Mouse (Mus musculus): ENCODE results near the gene Tbc1d10b. TPM values are rescaled to one million over a fixed set of nuclear protein-coding genes. Genes with fewer than 3 reads are reported as not detected.

Gene Tbc1d10b
- total and polyA plus RNA-seq, 2 experiments: 5.3 to 9.5 TPM

GRCm38 (mm10) chr7:127223515-127224478 is 15.5 kb upstream of the Tbc1d10b start:
- H3K36me3 ChIP-seq (ENCODE audit: control insufficient read depth, insufficient read depth, low read length): no peaks in the 10 kb centered on the region
- H3K27ac ChIP-seq (replicated peaks; ENCODE audit: insufficient read depth, low read depth, low read length): no peak overlapping the region
- H3K9ac ChIP-seq (ENCODE audit: low read depth, low read length): no peak overlapping the region
- TF ChIP-seq CTCF (IDR thresholded peaks at IDR 0.05; ENCODE audit: low read depth, low read length): no peak
- TF ChIP-seq POLR2A (IDR thresholded peaks at IDR 0.05; ENCODE audit: extremely low read depth, insufficient read depth, low read length): no peak
- 77% methylated on average over 6 of the region's 6 CpGs for WGBS
- no peaks in the 10 kb centered on the region for H3K4me1 ChIP-seq (ENCODE audit: control insufficient read depth, insufficient read depth, low read length)
- no peak overlapping the region for H3K4me3 ChIP-seq (ENCODE audit: insufficient read depth, low read depth, low read length)
- H3K79me2 ChIP-seq (ENCODE audit: control insufficient read depth, insufficient read depth, low read length): no peaks in the 10 kb centered on the region
- H3K27me3 ChIP-seq (ENCODE audit: control insufficient read depth, insufficient read depth, low read length): no peaks in the 10 kb centered on the region
- DNase-seq (ENCODE audit: extremely low read depth, low read depth, low spot score): no peak

DNA sequence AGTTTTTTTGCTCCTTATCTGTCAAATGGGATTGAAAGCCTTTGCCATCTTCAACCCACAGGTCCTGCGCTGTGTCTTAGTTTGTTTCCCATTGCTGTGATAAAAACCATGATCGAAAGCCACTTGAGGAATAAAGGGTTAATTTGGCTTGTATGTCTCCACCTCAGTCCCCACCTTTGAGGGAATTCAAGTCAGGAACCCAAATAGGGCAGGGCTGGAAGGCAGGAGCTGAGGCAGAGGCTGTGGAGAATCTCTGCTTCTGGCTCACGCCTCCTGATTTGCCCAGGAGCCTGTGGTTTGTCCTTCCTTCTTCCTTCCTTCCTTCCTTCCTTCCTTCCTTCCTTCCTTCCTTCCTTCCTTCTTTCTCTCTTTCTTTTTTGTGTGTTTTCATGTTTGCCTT is 14.8 kb upstream of the Tbc1d10b start:
- Histone ChIP-seq H3K27ac (replicated peaks; ENCODE audit: insufficient read depth, low read depth, low read length) (no peak overlapping the region), H3K4me3 (ENCODE audit: insufficient read depth, low read depth, low read length) (no peak overlapping the region), H3K36me3 (ENCODE audit: control insufficient read depth, insufficient read depth, low read length) (no peaks in the 10 kb centered on the region), H3K79me2 (ENCODE audit: control insufficient read depth, insufficient read depth, low read length) (no peaks in the 10 kb centered on the region), H3K4me1 (ENCODE audit: control insufficient read depth, insufficient read depth, low read length) (no peaks in the 10 kb centered on the region), H3K9ac (ENCODE audit: low read depth, low read length) (no peak overlapping the region), H3K27me3 (ENCODE audit: control insufficient read depth, insufficient read depth, low read length) (no peaks in the 10 kb centered on the region)
- DNase-seq (ENCODE audit: extremely low read depth, low read depth, low spot score): no peak
- TF ChIP-seq POLR2A (IDR thresholded peaks at IDR 0.05; ENCODE audit: extremely low read depth, insufficient read depth, low read length) (no peak), CTCF (IDR thresholded peaks at IDR 0.05; ENCODE audit: low read depth, low read length) (no peak)
- 97% methylated on average over 3 of the region's 3 CpGs for WGBS

DNA sequence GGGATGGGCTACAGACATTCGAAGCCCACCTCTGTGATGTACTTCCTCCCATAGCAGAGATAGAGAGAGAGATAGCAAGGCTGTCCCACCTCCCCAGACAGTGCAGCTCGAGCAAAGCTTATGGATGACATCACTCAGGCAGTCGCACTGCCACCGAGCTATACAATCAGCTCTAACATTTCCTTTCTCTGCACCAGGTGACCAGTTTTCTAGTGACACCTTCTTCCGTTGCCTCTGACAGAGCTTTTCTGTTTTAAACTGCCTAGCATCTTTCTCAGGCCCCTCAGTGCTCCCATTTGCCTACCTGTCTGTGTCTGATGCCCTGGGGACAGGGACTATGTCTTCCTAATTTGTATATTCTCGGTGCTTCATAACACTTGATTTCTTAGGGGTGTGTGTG is 12.2 kb upstream of the Tbc1d10b start:
- 68% methylated on average over 6 of the region's 6 CpGs for WGBS
- no peaks in the 10 kb centered on the region for H3K4me1 ChIP-seq (ENCODE audit: control insufficient read depth, insufficient read depth, low read length)
- DNase-seq (ENCODE audit: extremely low read depth, low read depth, low spot score): no peak
- no peak overlapping the region for H3K9ac ChIP-seq (ENCODE audit: low read depth, low read length)
- H3K27me3 ChIP-seq (ENCODE audit: control insufficient read depth, insufficient read depth, low read length): no peaks in the 10 kb centered on the region
- no peaks in the 10 kb centered on the region for H3K36me3 ChIP-seq (ENCODE audit: control insufficient read depth, insufficient read depth, low read length)
- no peak overlapping the region for H3K4me3 ChIP-seq (ENCODE audit: insufficient read depth, low read depth, low read length)
- no peak overlapping the region for H3K27ac ChIP-seq (replicated peaks; ENCODE audit: insufficient read depth, low read depth, low read length)
- TF ChIP-seq POLR2A (IDR thresholded peaks at IDR 0.05; ENCODE audit: extremely low read depth, insufficient read depth, low read length) (no peak), CTCF (IDR thresholded peaks at IDR 0.05; ENCODE audit: low read depth, low read length) (no peak)
- no peaks in the 10 kb centered on the region for H3K79me2 ChIP-seq (ENCODE audit: control insufficient read depth, insufficient read depth, low read length)

DNA sequence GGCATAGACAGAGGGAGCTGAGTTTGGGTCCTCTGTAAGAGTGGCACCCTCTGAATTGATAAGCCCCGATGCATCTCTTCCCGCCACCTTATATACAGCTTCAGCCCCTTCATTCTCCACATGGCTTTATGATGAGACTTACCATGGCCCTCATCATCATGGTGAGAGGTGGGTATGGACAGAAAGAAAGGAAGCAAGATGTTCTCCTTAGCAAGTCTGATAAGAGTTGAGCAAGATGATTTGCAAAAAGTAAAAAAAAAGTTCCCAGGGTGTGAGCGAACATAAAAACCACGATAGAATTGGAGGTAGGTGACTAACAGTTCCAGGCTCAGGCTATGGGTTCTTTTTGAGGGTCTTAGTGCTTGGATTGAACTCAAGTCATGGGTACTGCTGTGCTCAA is 10.4 kb upstream of the Tbc1d10b start:
- TF ChIP-seq CTCF (IDR thresholded peaks at IDR 0.05; ENCODE audit: low read depth, low read length) (no peak), POLR2A (IDR thresholded peaks at IDR 0.05; ENCODE audit: extremely low read depth, insufficient read depth, low read length) (no peak)
- Histone ChIP-seq H3K79me2 (ENCODE audit: control insufficient read depth, insufficient read depth, low read length) (no peaks in the 10 kb centered on the region), H3K9ac (ENCODE audit: low read depth, low read length) (no peak overlapping the region), H3K4me1 (ENCODE audit: control insufficient read depth, insufficient read depth, low read length) (no peaks in the 10 kb centered on the region), H3K4me3 (ENCODE audit: insufficient read depth, low read depth, low read length) (no peak overlapping the region), H3K27me3 (ENCODE audit: control insufficient read depth, insufficient read depth, low read length) (no peaks in the 10 kb centered on the region), H3K36me3 (ENCODE audit: control insufficient read depth, insufficient read depth, low read length) (no peaks in the 10 kb centered on the region), H3K27ac (replicated peaks; ENCODE audit: insufficient read depth, low read depth, low read length) (no peak overlapping the region)
- WGBS: 91% methylated on average over 4 of the region's 4 CpGs
- DNase-seq (ENCODE audit: extremely low read depth, low read depth, low spot score): no peak

GRCm38 (mm10) chr7:127217901-127218642 is 9.8 kb upstream of the Tbc1d10b start:
- Histone ChIP-seq H3K79me2 (ENCODE audit: control insufficient read depth, insufficient read depth, low read length) (no peaks in the 10 kb centered on the region), H3K27me3 (ENCODE audit: control insufficient read depth, insufficient read depth, low read length) (no peaks in the 10 kb centered on the region), H3K9ac (ENCODE audit: low read depth, low read length) (no peak overlapping the region), H3K4me1 (ENCODE audit: control insufficient read depth, insufficient read depth, low read length) (no peaks in the 10 kb centered on the region), H3K36me3 (ENCODE audit: control insufficient read depth, insufficient read depth, low read length) (no peaks in the 10 kb centered on the region), H3K4me3 (ENCODE audit: insufficient read depth, low read depth, low read length) (no peak overlapping the region), H3K27ac (replicated peaks; ENCODE audit: insufficient read depth, low read depth, low read length) (no peak overlapping the region)
- DNase-seq (ENCODE audit: extremely low read depth, low read depth, low spot score): no peak
- WGBS: 76% methylated on average over 10 of the region's 10 CpGs
- TF ChIP-seq POLR2A (IDR thresholded peaks at IDR 0.05; ENCODE audit: extremely low read depth, insufficient read depth, low read length) (no peak), CTCF (IDR thresholded peaks at IDR 0.05; ENCODE audit: low read depth, low read length) (no peak)

All from liver, adult 2 months (tissue).